Mouse (Mus musculus): Measurements from ENCODE around the gene Slc16a4. TPM values are rescaled to one million over a fixed set of nuclear protein-coding genes. Genes with fewer than 3 reads are reported as not detected.

Slc16a4 gene
- polyA plus RNA-seq, 1 experiment, result 0.20 TPM

GRCm38 (mm10) chr3:107334202-107334934 lies 43.3 kb downstream of the Slc16a4 start:
- no peak for TF ChIP-seq FOSL1 (IDR thresholded peaks at IDR 0.05; ENCODE audit: insufficient read depth, low read length, poor library complexity, severe bottlenecking)
- H3K79me2 ChIP-seq (ENCODE audit: control insufficient read depth, insufficient read depth), result peaks cover 35% of the 10 kb centered on the region
- H3ac ChIP-seq (ENCODE audit: control insufficient read depth, insufficient read length, low read depth), result peak overlapping the region; percentile 91
- peaks cover 26% of the 10 kb centered on the region for H3K36me3 ChIP-seq (ENCODE audit: control insufficient read depth, insufficient read depth)
- H3K79me3 ChIP-seq (ENCODE audit: low read depth), result peaks cover 31% of the 10 kb centered on the region
- H3K4me3 ChIP-seq (ENCODE audit: insufficient read depth, poor library complexity, severe bottlenecking), result peak overlapping the region; percentile 39
- H3K27me3 ChIP-seq (ENCODE audit: control insufficient read depth, insufficient read depth, insufficient read length), result no peaks in the 10 kb centered on the region

- TF ChIP-seq FOSL1 (IDR thresholded peaks at IDR 0.05; ENCODE audit: insufficient read depth, low read length, poor library complexity, severe bottlenecking) (no peak), MAX (IDR thresholded peaks at IDR 0.05) (no peak), MYOG (IDR thresholded peaks at IDR 0.05; ENCODE audit: control insufficient read depth, extremely low read depth, insufficient read length) (no peak), CEBPB (IDR thresholded peaks at IDR 0.05; ENCODE audit: low read depth) (no peak)
- H3K4me3 ChIP-seq (ENCODE audit: insufficient read depth, poor library complexity, severe bottlenecking), result no peak overlapping the region
These were observed 52.9 kb downstream of the Slc16a4 start for GRCm38 (mm10) chr3:107343971-107344370.

GRCm38 (mm10) chr3:107345033-107345725 lies 54.1 kb downstream of the Slc16a4 start:
- Histone ChIP-seq H3ac (ENCODE audit: control insufficient read depth, insufficient read length, low read depth) (no peak overlapping the region), H3K4me3 (ENCODE audit: insufficient read depth, poor library complexity, severe bottlenecking) (no peak overlapping the region), H3K79me3 (ENCODE audit: low read depth) (no peaks in the 10 kb centered on the region), H3K79me2 (ENCODE audit: control insufficient read depth, insufficient read depth) (no peaks in the 10 kb centered on the region), H3K27me3 (ENCODE audit: control insufficient read depth, insufficient read depth, insufficient read length) (peaks cover 4% of the 10 kb centered on the region), H3K36me3 (ENCODE audit: control insufficient read depth, insufficient read depth) (no peaks in the 10 kb centered on the region)
- TF ChIP-seq CTCF (IDR thresholded peaks at IDR 0.05; ENCODE audit: control insufficient read depth, insufficient read depth, insufficient read length) (no peak), CEBPB (IDR thresholded peaks at IDR 0.05; ENCODE audit: low read depth) (no peak), USF1 (IDR thresholded peaks at IDR 0.05; ENCODE audit: low read depth) (no peak), FOSL1 (IDR thresholded peaks at IDR 0.05; ENCODE audit: insufficient read depth, low read length, poor library complexity, severe bottlenecking) (no peak), MAX (IDR thresholded peaks at IDR 0.05) (no peak), MYOG (IDR thresholded peaks at IDR 0.05; ENCODE audit: control insufficient read depth, extremely low read depth, insufficient read length) (no peak), MYOD1 (IDR thresholded peaks at IDR 0.05; ENCODE audit: control insufficient read depth, insufficient read length, low read depth) (no peak)

More at GRCm38 (mm10) chr3:107343971-107344370, 52.9 kb downstream of the Slc16a4 start:
- Histone ChIP-seq H3K36me3 (ENCODE audit: control insufficient read depth, insufficient read depth) (no peaks in the 10 kb centered on the region), H3K27me3 (ENCODE audit: control insufficient read depth, insufficient read depth, insufficient read length) (peaks cover 4% of the 10 kb centered on the region), H3ac (ENCODE audit: control insufficient read depth, insufficient read length, low read depth) (no peak overlapping the region), H3K79me2 (ENCODE audit: control insufficient read depth, insufficient read depth) (no peaks in the 10 kb centered on the region), H3K79me3 (ENCODE audit: low read depth) (no peaks in the 10 kb centered on the region)

GRCm38 (mm10) chr3:107349006-107349405 lies 58.0 kb downstream of the Slc16a4 start:
- H3K79me2 ChIP-seq (ENCODE audit: control insufficient read depth, insufficient read depth), result no peaks in the 10 kb centered on the region
- TF ChIP-seq MYOG (IDR thresholded peaks at IDR 0.05; ENCODE audit: control insufficient read depth, extremely low read depth, insufficient read length) (no peak), USF1 (IDR thresholded peaks at IDR 0.05; ENCODE audit: low read depth) (no peak), CEBPB (IDR thresholded peaks at IDR 0.05; ENCODE audit: low read depth) (no peak), FOSL1 (IDR thresholded peaks at IDR 0.05; ENCODE audit: insufficient read depth, low read length, poor library complexity, severe bottlenecking) (no peak), MAX (IDR thresholded peaks at IDR 0.05) (no peak), MYOD1 (IDR thresholded peaks at IDR 0.05; ENCODE audit: control insufficient read depth, insufficient read length, low read depth) (no peak), CTCF (IDR thresholded peaks at IDR 0.05; ENCODE audit: control insufficient read depth, insufficient read depth, insufficient read length) (no peak)
- H3ac ChIP-seq (ENCODE audit: control insufficient read depth, insufficient read length, low read depth), result no peak overlapping the region
- H3K27me3 ChIP-seq (ENCODE audit: control insufficient read depth, insufficient read depth, insufficient read length), result peaks cover 5% of the 10 kb centered on the region
- H3K4me3 ChIP-seq (ENCODE audit: insufficient read depth, poor library complexity, severe bottlenecking), result no peak overlapping the region
- H3K79me3 ChIP-seq (ENCODE audit: low read depth), result no peaks in the 10 kb centered on the region
- no peaks in the 10 kb centered on the region for H3K36me3 ChIP-seq (ENCODE audit: control insufficient read depth, insufficient read depth)

GRCm38 (mm10) chr3:107351706-107352105 lies 60.7 kb downstream of the Slc16a4 start:
- no peaks in the 10 kb centered on the region for H3K79me3 ChIP-seq (ENCODE audit: low read depth)
- no peaks in the 10 kb centered on the region for H3K36me3 ChIP-seq (ENCODE audit: control insufficient read depth, insufficient read depth)
- H3K79me2 ChIP-seq (ENCODE audit: control insufficient read depth, insufficient read depth), result no peaks in the 10 kb centered on the region
- no peak overlapping the region for H3ac ChIP-seq (ENCODE audit: control insufficient read depth, insufficient read length, low read depth)
- H3K4me3 ChIP-seq (ENCODE audit: insufficient read depth, poor library complexity, severe bottlenecking), result no peak overlapping the region
- peaks cover 8% of the 10 kb centered on the region for H3K27me3 ChIP-seq (ENCODE audit: control insufficient read depth, insufficient read depth, insufficient read length)
- TF ChIP-seq CEBPB (IDR thresholded peaks at IDR 0.05; ENCODE audit: low read depth) (no peak), FOSL1 (IDR thresholded peaks at IDR 0.05; ENCODE audit: insufficient read depth, low read length, poor library complexity, severe bottlenecking) (no peak), MYOG (IDR thresholded peaks at IDR 0.05; ENCODE audit: control insufficient read depth, extremely low read depth, insufficient read length) (no peak), USF1 (IDR thresholded peaks at IDR 0.05; ENCODE audit: low read depth) (no peak), MYOD1 (IDR thresholded peaks at IDR 0.05; ENCODE audit: control insufficient read depth, insufficient read length, low read depth) (no peak), MAX (IDR thresholded peaks at IDR 0.05) (no peak), CTCF (IDR thresholded peaks at IDR 0.05; ENCODE audit: control insufficient read depth, insufficient read depth, insufficient read length) (no peak)
